Mouse (Mus musculus): ENCODE measurements at regions not wholly inside any gene's neighbourhood (a gene's known extent, or its start where the extent isn't known, plus 50 kb on each side); places are given as distances from the start of the nearest gene placed in this dataset.

- TF ChIP-seq GATA2 (IDR thresholded peaks at IDR 0.05; ENCODE audit: borderline replicate concordance, low read depth, low read length) (no peak), CTCF (IDR thresholded peaks at IDR 0.05; ENCODE audit: low read depth, low read length) (no peak), POLR2AphosphoS5 (IDR thresholded peaks at IDR 0.05; ENCODE audit: insufficient replicate concordance, low read depth, low read length) (no peak), GATA1 (IDR thresholded peaks at IDR 0.05; ENCODE audit: borderline replicate concordance, low read length) (no peak)
These were observed 55.2 kb upstream of the Fer start for GRCm38 (mm10) chr17:63807590-63808228.

Data from G1E (cell line).